Mouse (Mus musculus): ENCODE measurements at regions not wholly inside any gene's neighbourhood (a gene's known extent, or its start where the extent isn't known, plus 50 kb on each side); places are given as distances from the start of the nearest gene placed in this dataset.
"Not testable (repeated sequence)": the region's sequence is repeated elsewhere in the genome, so short reads cannot be mapped to it uniquely, and the experiment has no call there.

- no peak overlapping the region for H3K4me2 ChIP-seq (ENCODE audit: low read depth, low read length)
- DNase-seq (ENCODE audit: low spot score) (no peak), ATAC-seq (no peak)
- no peaks in the 10 kb centered on the region for H3K27me3 ChIP-seq (ENCODE audit: insufficient read depth, low read length)
- no peaks in the 10 kb centered on the region for H3K4me1 ChIP-seq (ENCODE audit: insufficient read depth, low read length)
- no peak overlapping the region for H3K27ac ChIP-seq
- no peaks in the 10 kb centered on the region for H3K9me3 ChIP-seq (ENCODE audit: low read length)
- no peak overlapping the region for H3K4me3 ChIP-seq (ENCODE audit: low read length)
- H3K9ac ChIP-seq (replicated peaks; ENCODE audit: low read length): no peak overlapping the region
- no peak for TF ChIP-seq CTCF (IDR thresholded peaks at IDR 0.05; ENCODE audit: low read depth)
- H3K36me3 ChIP-seq (ENCODE audit: insufficient read depth, low read length): no peaks in the 10 kb centered on the region
- 44% methylated on average over 3 of the region's 3 CpGs for WGBS
Observed at GRCm38 (mm10) chr5:7720061-7720460, 240.2 kb upstream of the Steap4 start.

DNA sequence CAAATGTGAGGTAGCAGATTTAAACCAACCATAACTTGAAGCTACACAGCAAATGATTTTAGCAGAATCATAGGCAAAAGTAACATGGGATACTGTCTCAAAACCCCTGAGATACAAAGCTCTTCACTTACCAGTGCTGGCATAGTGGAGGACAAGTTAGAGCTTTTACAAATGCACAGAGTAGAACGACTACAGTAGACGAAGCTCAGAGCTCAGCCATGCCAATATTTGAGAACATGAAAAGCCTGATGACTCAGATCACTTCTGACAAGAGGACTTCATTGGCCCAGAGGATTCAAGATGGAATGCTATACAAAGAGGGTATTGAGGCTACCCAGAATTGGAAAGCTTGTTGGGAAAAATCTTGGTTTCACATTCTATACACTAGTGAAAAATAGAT is 239.6 kb upstream of the Steap4 start:
- ATAC-seq: no peak
- TF ChIP-seq CTCF (IDR thresholded peaks at IDR 0.05; ENCODE audit: low read depth): no peak
- WGBS: 90% methylated on average over 2 of the region's 2 CpGs
- Histone ChIP-seq H3K4me1 (ENCODE audit: insufficient read depth, low read length) (no peaks in the 10 kb centered on the region), H3K27me3 (ENCODE audit: insufficient read depth, low read length) (no peaks in the 10 kb centered on the region), H3K36me3 (ENCODE audit: insufficient read depth, low read length) (no peaks in the 10 kb centered on the region), H3K9ac (replicated peaks; ENCODE audit: low read length) (no peak overlapping the region), H3K27ac (no peak overlapping the region), H3K4me2 (ENCODE audit: low read depth, low read length) (no peak overlapping the region), H3K9me3 (ENCODE audit: low read length) (no peaks in the 10 kb centered on the region), H3K4me3 (ENCODE audit: low read length) (no peak overlapping the region)
- no peak for DNase-seq (ENCODE audit: low spot score)

DNA sequence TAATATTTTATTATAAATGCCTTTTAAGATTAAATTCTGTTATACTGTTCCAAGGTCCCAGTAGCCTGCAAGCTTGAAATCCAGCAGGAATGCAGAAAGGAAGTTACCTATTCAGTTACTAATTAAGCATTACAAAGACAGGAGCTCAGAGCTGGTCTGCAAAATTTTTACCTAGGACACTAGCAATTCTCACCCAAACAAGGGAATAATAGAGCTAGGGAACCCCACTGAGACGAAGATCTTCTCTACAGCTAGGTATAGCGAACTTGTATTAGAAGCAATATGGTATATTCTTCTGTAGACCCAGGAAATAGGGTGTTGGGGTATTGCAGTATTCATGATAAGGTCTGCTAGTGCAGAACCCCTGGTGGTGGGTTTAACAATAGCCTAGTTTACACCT is 227.7 kb upstream of the Steap4 start:
- H3K4me1 ChIP-seq (ENCODE audit: insufficient read depth, low read length); DNase-seq (ENCODE audit: low spot score); H3K9ac ChIP-seq (replicated peaks; ENCODE audit: low read length); H3K27ac ChIP-seq; H3K4me3 ChIP-seq (ENCODE audit: low read length); ATAC-seq; H3K4me2 ChIP-seq (ENCODE audit: low read depth, low read length); H3K9me3 ChIP-seq (ENCODE audit: low read length); H3K27me3 ChIP-seq (ENCODE audit: insufficient read depth, low read length); H3K36me3 ChIP-seq (ENCODE audit: insufficient read depth, low read length): not testable (repeated sequence)
- WGBS: 85% methylated on average over 2 of the region's 2 CpGs

GRCm38 (mm10) chr5:7779827-7780226 is 180.4 kb upstream of the Steap4 start:
- Histone ChIP-seq H3K4me2 (ENCODE audit: low read depth, low read length) (no peak overlapping the region), H3K4me3 (ENCODE audit: low read length) (no peak overlapping the region), H3K9me3 (ENCODE audit: low read length) (no peaks in the 10 kb centered on the region), H3K27me3 (ENCODE audit: insufficient read depth, low read length) (no peaks in the 10 kb centered on the region), H3K36me3 (ENCODE audit: insufficient read depth, low read length) (no peaks in the 10 kb centered on the region), H3K9ac (replicated peaks; ENCODE audit: low read length) (no peak overlapping the region), H3K27ac (no peak overlapping the region), H3K4me1 (ENCODE audit: insufficient read depth, low read length) (no peaks in the 10 kb centered on the region)
- WGBS: 94% methylated on average over 1 of the region's 1 CpGs
- DNase-seq (ENCODE audit: low spot score) (no peak), ATAC-seq (no peak)
- TF ChIP-seq CTCF (IDR thresholded peaks at IDR 0.05; ENCODE audit: low read depth): no peak

DNA sequence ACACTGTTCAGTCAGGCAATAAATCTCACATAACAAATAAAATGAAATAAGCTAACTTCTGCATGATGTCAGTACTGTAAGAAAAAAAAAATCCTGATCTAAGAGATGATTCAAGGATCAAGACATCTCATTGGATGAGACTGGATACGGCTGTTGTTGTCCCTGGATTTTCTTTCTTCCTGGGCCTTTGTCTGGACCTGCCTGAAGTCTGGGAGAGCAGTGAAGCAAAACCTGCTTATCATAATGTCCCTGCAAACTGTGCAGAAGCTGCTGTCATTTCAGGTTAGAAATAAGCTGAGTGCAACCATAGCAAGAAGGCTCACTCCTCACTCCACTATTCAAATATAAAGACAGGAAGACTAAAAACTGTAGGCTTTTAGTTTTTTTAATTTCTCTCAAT is 178.0 kb upstream of the Steap4 start:
- no peak overlapping the region for H3K4me3 ChIP-seq (ENCODE audit: low read length)
- no peaks in the 10 kb centered on the region for H3K27me3 ChIP-seq (ENCODE audit: insufficient read depth, low read length)
- H3K9me3 ChIP-seq (ENCODE audit: low read length): 0 out of 2 replicates have a peak, but pooled peaks cover 3% of the 10 kb centered on the region
- no peak for TF ChIP-seq CTCF (IDR thresholded peaks at IDR 0.05; ENCODE audit: low read depth)
- H3K9ac ChIP-seq (replicated peaks; ENCODE audit: low read length): no peak overlapping the region
- H3K36me3 ChIP-seq (ENCODE audit: insufficient read depth, low read length): no peaks in the 10 kb centered on the region
- no peak overlapping the region for H3K4me2 ChIP-seq (ENCODE audit: low read depth, low read length)
- no peak overlapping the region for H3K27ac ChIP-seq
- 50% methylated on average over 1 of the region's 1 CpGs for WGBS
- DNase-seq (ENCODE audit: low spot score): no peak
- no peak for ATAC-seq
- H3K4me1 ChIP-seq (ENCODE audit: insufficient read depth, low read length): no peaks in the 10 kb centered on the region

- Histone ChIP-seq H3K4me2 (ENCODE audit: low read depth, low read length) (no peak overlapping the region), H3K27me3 (ENCODE audit: insufficient read depth, low read length) (no peaks in the 10 kb centered on the region), H3K4me3 (ENCODE audit: low read length) (no peak overlapping the region), H3K27ac (no peak overlapping the region), H3K9me3 (ENCODE audit: low read length) (0 out of 2 replicates have a peak, but pooled peaks cover 3% of the 10 kb centered on the region), H3K9ac (replicated peaks; ENCODE audit: low read length) (no peak overlapping the region), H3K4me1 (ENCODE audit: insufficient read depth, low read length) (no peaks in the 10 kb centered on the region), H3K36me3 (ENCODE audit: insufficient read depth, low read length) (no peaks in the 10 kb centered on the region)
- no peak for ATAC-seq
- DNase-seq (ENCODE audit: low spot score): no peak
- no peak for TF ChIP-seq CTCF (IDR thresholded peaks at IDR 0.05; ENCODE audit: low read depth)
- 28% methylated on average over 5 of the region's 5 CpGs for WGBS
Observed at GRCm38 (mm10) chr5:7788406-7788805, 171.9 kb upstream of the Steap4 start.

DNA sequence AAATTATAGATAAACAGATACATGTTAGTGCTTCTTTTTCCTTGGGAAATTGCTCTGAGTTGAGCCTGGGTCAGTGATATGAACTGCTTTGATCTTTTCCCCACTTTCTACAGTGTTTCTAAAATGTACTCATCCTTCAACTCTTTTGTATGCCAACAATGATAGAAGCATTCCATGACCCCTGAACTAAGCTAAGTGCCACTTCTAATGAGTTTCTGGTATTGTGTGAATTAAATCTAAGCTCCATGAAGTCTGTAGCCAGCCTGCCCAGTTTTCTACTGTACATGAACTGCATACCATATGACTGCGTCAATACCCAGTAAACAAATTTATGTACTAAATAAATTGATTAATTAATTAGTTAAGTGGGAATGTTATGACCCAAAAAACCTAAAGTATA is 171.1 kb upstream of the Steap4 start:
- Histone ChIP-seq H3K27me3 (ENCODE audit: insufficient read depth, low read length) (no peaks in the 10 kb centered on the region), H3K9ac (replicated peaks; ENCODE audit: low read length) (no peak overlapping the region), H3K4me3 (ENCODE audit: low read length) (no peak overlapping the region), H3K27ac (no peak overlapping the region), H3K36me3 (ENCODE audit: insufficient read depth, low read length) (no peaks in the 10 kb centered on the region), H3K9me3 (ENCODE audit: low read length) (0 out of 2 replicates have a peak, but pooled peaks cover 3% of the 10 kb centered on the region), H3K4me2 (ENCODE audit: low read depth, low read length) (no peak overlapping the region), H3K4me1 (ENCODE audit: insufficient read depth, low read length) (no peaks in the 10 kb centered on the region)
- ATAC-seq (no peak), DNase-seq (ENCODE audit: low spot score) (no peak)
- WGBS: 89% methylated on average over 1 of the region's 1 CpGs
- TF ChIP-seq CTCF (IDR thresholded peaks at IDR 0.05; ENCODE audit: low read depth): no peak

Measured in hindbrain, postnatal 0 days (tissue).